Mouse (Mus musculus): ENCODE measurements around the gene S1pr2.
"Not testable (repeated sequence)": the region's sequence is repeated elsewhere in the genome, so short reads cannot be mapped to it uniquely, and the experiment has no call there.

Gene S1pr2

GRCm38 (mm10) chr9:21002627-21003551, 26.3 kb upstream of the S1pr2 start, which contains the start of gene Mrpl4:
Mrpl4 (plus strand) TSS chr9:21002738.
- H3K27me3 ChIP-seq (ENCODE audit: insufficient read depth, low read length) = no peaks in the 10 kb centered on the region
- peaks cover 41% of the 10 kb centered on the region for H3K4me1 ChIP-seq (replicated peaks; ENCODE audit: low read depth, low read length)
- peak within 1 kb of the TSS; percentile 93 for H3K4me3 ChIP-seq (replicated peaks; ENCODE audit: low read length)
- H3K36me3 ChIP-seq (ENCODE audit: insufficient read depth, low read length) = peaks cover 38% of the 10 kb centered on the region
- TF ChIP-seq CTCF (conservative IDR thresholded peaks at IDR 0.05; ENCODE audit: low read length) (no peak), POU5F1 (IDR thresholded peaks at IDR 0.05; ENCODE audit: borderline replicate concordance, low read length) (no peak), NANOG (IDR thresholded peaks at IDR 0.05; ENCODE audit: borderline replicate concordance, low read length) (no peak)
- H3K9me3 ChIP-seq (ENCODE audit: low read length) = no peaks in the 10 kb centered on the region

DNA sequence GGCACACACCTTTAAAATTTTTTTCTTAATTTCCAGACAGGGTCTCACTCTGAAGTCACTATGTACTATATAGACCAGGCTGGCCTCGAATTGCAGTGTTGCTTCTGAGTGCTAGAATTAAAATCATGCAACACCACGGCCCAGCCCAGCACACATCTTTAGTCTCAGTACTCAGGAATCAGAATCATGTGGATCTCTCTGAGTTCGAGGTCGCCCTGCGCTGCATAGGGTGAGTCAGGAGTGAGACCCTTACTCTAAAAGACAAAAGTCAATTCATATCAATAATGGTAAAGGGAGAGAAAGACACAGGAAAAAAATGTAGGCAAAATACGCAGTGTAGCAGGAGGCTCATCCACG, 25.7 kb upstream of the S1pr2 start:
- peaks cover 38% of the 10 kb centered on the region for H3K4me1 ChIP-seq (replicated peaks; ENCODE audit: low read depth, low read length)
- peak overlapping the region; percentile 93 for H3K4me3 ChIP-seq (replicated peaks; ENCODE audit: low read length)
- H3K9me3 ChIP-seq (ENCODE audit: low read length) = no peaks in the 10 kb centered on the region
- H3K36me3 ChIP-seq (ENCODE audit: insufficient read depth, low read length) = peaks cover 32% of the 10 kb centered on the region
- TF ChIP-seq POU5F1 (IDR thresholded peaks at IDR 0.05; ENCODE audit: borderline replicate concordance, low read length) (no peak), NANOG (IDR thresholded peaks at IDR 0.05; ENCODE audit: borderline replicate concordance, low read length) (no peak), CTCF (conservative IDR thresholded peaks at IDR 0.05; ENCODE audit: low read length) (no peak)
- no peaks in the 10 kb centered on the region for H3K27me3 ChIP-seq (ENCODE audit: insufficient read depth, low read length)

- no peaks in the 10 kb centered on the region for H3K27me3 ChIP-seq (ENCODE audit: insufficient read depth, low read length)
- peak overlapping the region; percentile 93 for H3K4me3 ChIP-seq (replicated peaks; ENCODE audit: low read length)
- H3K4me1 ChIP-seq (replicated peaks; ENCODE audit: low read depth, low read length) = peaks cover 34% of the 10 kb centered on the region
- peaks cover 27% of the 10 kb centered on the region for H3K36me3 ChIP-seq (ENCODE audit: insufficient read depth, low read length)
- H3K9me3 ChIP-seq (ENCODE audit: low read length) = no peaks in the 10 kb centered on the region
- no peak for TF ChIP-seq POU5F1 (IDR thresholded peaks at IDR 0.05; ENCODE audit: borderline replicate concordance, low read length)
- TF ChIP-seq NANOG (IDR thresholded peaks at IDR 0.05; ENCODE audit: borderline replicate concordance, low read length) = peak; percentile 25; the same call in 1 of the 2 replicates
Observed at GRCm38 (mm10) chr9:21001651-21002200, 25.1 kb upstream of the S1pr2 start.

GRCm38 (mm10) chr9:21000811-21001210, 24.2 kb upstream of the S1pr2 start:
- peaks cover 17% of the 10 kb centered on the region for H3K36me3 ChIP-seq (ENCODE audit: insufficient read depth, low read length)
- no peaks in the 10 kb centered on the region for H3K27me3 ChIP-seq (ENCODE audit: insufficient read depth, low read length)
- peaks cover 32% of the 10 kb centered on the region for H3K4me1 ChIP-seq (replicated peaks; ENCODE audit: low read depth, low read length)
- no peaks in the 10 kb centered on the region for H3K9me3 ChIP-seq (ENCODE audit: low read length)
- peak; percentile 30 for TF ChIP-seq CTCF (conservative IDR thresholded peaks at IDR 0.05; ENCODE audit: low read length)
- TF ChIP-seq NANOG (IDR thresholded peaks at IDR 0.05; ENCODE audit: borderline replicate concordance, low read length) = no peak
- H3K4me3 ChIP-seq (replicated peaks; ENCODE audit: low read length) = no peak overlapping the region

- peak; percentile 53 for TF ChIP-seq CTCF (conservative IDR thresholded peaks at IDR 0.05; ENCODE audit: low read length)
- H3K27me3 ChIP-seq (ENCODE audit: insufficient read depth, low read length); H3K9me3 ChIP-seq (ENCODE audit: low read length); H3K4me3 ChIP-seq (replicated peaks; ENCODE audit: low read length); H3K36me3 ChIP-seq (ENCODE audit: insufficient read depth, low read length): not testable (repeated sequence)
- H3K4me1 ChIP-seq (replicated peaks; ENCODE audit: low read depth, low read length) = peaks cover 36% of the 10 kb centered on the region
Observed at GRCm38 (mm10) chr9:20998337-20998736, 21.8 kb upstream of the S1pr2 start.

DNA sequence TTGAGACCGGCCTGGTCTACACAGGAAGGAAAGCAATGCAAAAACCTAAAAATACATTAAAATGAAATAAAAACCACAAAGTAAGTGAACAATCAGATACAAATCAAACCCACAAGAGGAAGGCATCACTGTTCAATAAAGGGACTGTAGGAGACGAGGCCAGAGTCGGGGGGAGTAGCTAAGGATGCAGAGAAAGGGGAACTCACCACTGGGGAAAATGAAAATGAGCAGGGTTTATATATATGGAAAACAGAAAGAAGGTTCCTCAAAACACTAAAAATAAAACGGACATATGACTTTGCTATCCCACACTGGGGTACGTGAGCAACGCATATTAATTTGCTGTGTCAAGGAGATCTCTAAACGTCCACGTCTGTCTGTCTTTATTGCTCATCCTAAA, 20.5 kb upstream of the S1pr2 start:
- no peaks in the 10 kb centered on the region for H3K9me3 ChIP-seq (ENCODE audit: low read length)
- peaks cover 44% of the 10 kb centered on the region for H3K4me1 ChIP-seq (replicated peaks; ENCODE audit: low read depth, low read length)

DNA sequence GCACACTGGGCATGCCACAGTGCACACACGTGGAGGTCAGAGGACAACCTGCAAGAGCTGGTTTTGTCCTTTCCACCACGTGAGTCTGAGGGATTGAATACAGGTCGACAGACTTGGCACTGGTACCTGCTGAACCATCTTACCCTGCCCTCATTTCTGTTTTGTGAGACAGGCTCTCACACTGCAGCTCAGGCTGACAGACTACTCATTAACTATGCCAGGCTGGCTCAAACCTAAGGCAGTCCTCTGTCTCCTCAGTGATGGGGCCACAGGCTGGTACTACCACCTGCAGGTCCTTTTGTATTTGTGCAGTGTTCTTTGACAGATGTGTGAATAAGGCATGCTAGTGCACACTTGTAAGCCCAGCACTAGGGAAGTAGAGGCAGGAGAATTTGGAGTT, 18.5 kb upstream of the S1pr2 start:
- Histone ChIP-seq H3K36me3 (ENCODE audit: insufficient read depth, low read length) (no peaks in the 10 kb centered on the region), H3K27me3 (ENCODE audit: insufficient read depth, low read length) (no peaks in the 10 kb centered on the region), H3K4me3 (replicated peaks; ENCODE audit: low read length) (no peak overlapping the region), H3K9me3 (ENCODE audit: low read length) (no peaks in the 10 kb centered on the region), H3K4me1 (replicated peaks; ENCODE audit: low read depth, low read length) (peaks cover 45% of the 10 kb centered on the region)
- TF ChIP-seq NANOG (IDR thresholded peaks at IDR 0.05; ENCODE audit: borderline replicate concordance, low read length) = no peak
- no peak for TF ChIP-seq CTCF (conservative IDR thresholded peaks at IDR 0.05; ENCODE audit: low read length)
- no peak for TF ChIP-seq POU5F1 (IDR thresholded peaks at IDR 0.05; ENCODE audit: borderline replicate concordance, low read length)

More for the DNA sequence above, 20.5 kb upstream of the S1pr2 start:
- Histone ChIP-seq H3K27me3 (ENCODE audit: insufficient read depth, low read length) (no peaks in the 10 kb centered on the region), H3K36me3 (ENCODE audit: insufficient read depth, low read length) (no peaks in the 10 kb centered on the region), H3K4me3 (replicated peaks; ENCODE audit: low read length) (no peak overlapping the region)
- TF ChIP-seq POU5F1 (IDR thresholded peaks at IDR 0.05; ENCODE audit: borderline replicate concordance, low read length) = no peak
- no peak for TF ChIP-seq CTCF (conservative IDR thresholded peaks at IDR 0.05; ENCODE audit: low read length)
- no peak for TF ChIP-seq NANOG (IDR thresholded peaks at IDR 0.05; ENCODE audit: borderline replicate concordance, low read length)

- Histone ChIP-seq H3K27me3 (ENCODE audit: insufficient read depth, low read length) (no peaks in the 10 kb centered on the region), H3K4me1 (replicated peaks; ENCODE audit: low read depth, low read length) (peaks cover 63% of the 10 kb centered on the region), H3K9me3 (ENCODE audit: low read length) (no peaks in the 10 kb centered on the region), H3K36me3 (ENCODE audit: insufficient read depth, low read length) (no peaks in the 10 kb centered on the region), H3K4me3 (replicated peaks; ENCODE audit: low read length) (no peak overlapping the region)
- TF ChIP-seq CTCF (conservative IDR thresholded peaks at IDR 0.05; ENCODE audit: low read length) = no peak
- no peak for TF ChIP-seq POU5F1 (IDR thresholded peaks at IDR 0.05; ENCODE audit: borderline replicate concordance, low read length)
Observed at GRCm38 (mm10) chr9:20993165-20993898, 16.8 kb upstream of the S1pr2 start.
